Mouse (Mus musculus): Measurements from ENCODE around the gene S100a7a. TPM values are rescaled to one million over a fixed set of nuclear protein-coding genes. Genes with fewer than 3 reads are reported as not detected.

The S100a7a gene
- total RNA-seq (2021) = under 1 TPM in 1 of 2 experiments, not detected in 1; 0.25 TPM
- long read RNA-seq = 0 reads

- DNase-seq (ENCODE audit: low spot score in 2 of 2) = no peak
Observed at GRCm38 (mm10) chr3:90653717-90654116, at the start of gene S100a7a. Gene S100a7a (plus strand): TSS chr3:90654017.

GRCm38 (mm10) chr3:90604416-90604815 lies 49.4 kb upstream of the S100a7a start:
- peak in 1 of 2 experiments; percentile 57 for DNase-seq (ENCODE audit: low spot score in 2 of 2)

- DNase-seq (ENCODE audit: low spot score in 2 of 2) = no peak
Observed at GRCm38 (mm10) chr3:90605049-90605448, 48.8 kb upstream of the S100a7a start.

GRCm38 (mm10) chr3:90605736-90606135 lies 48.1 kb upstream of the S100a7a start:
- no peak for DNase-seq (ENCODE audit: low spot score in 2 of 2)

- no peak for DNase-seq (ENCODE audit: low spot score in 2 of 2)
Observed at GRCm38 (mm10) chr3:90606185-90606584, 47.6 kb upstream of the S100a7a start.

- DNase-seq (ENCODE audit: low spot score in 2 of 2) = no peak
Observed at GRCm38 (mm10) chr3:90607361-90607760, 46.5 kb upstream of the S100a7a start.

- DNase-seq (ENCODE audit: low spot score in 2 of 2) = no peak
Observed at GRCm38 (mm10) chr3:90608223-90608622, 45.6 kb upstream of the S100a7a start, which contains the start of gene S100a5. Gene S100a5 (plus strand): TSS chr3:90608523.

GRCm38 (mm10) chr3:90609102-90609501 lies 44.7 kb upstream of the S100a7a start:
- no peak for DNase-seq (ENCODE audit: low spot score in 2 of 2)

GRCm38 (mm10) chr3:90611494-90611893 lies 42.3 kb upstream of the S100a7a start:
- no peak for DNase-seq (ENCODE audit: low spot score in 2 of 2)

- no peak for DNase-seq (ENCODE audit: low spot score in 2 of 2)
Observed at GRCm38 (mm10) chr3:90612061-90612460, 41.8 kb upstream of the S100a7a start.

- DNase-seq (ENCODE audit: low spot score in 2 of 2) = peak in 1 of 2 experiments; percentile 71
Observed at GRCm38 (mm10) chr3:90612728-90613291, 41.0 kb upstream of the S100a7a start, which contains the start of gene S100a6. Gene S100a6 (plus strand): TSS chr3:90612882.

- no peak for DNase-seq (ENCODE audit: low spot score in 2 of 2)
Observed at GRCm38 (mm10) chr3:90613461-90614147, 40.2 kb upstream of the S100a7a start.

GRCm38 (mm10) chr3:90614148-90614530 lies 39.7 kb upstream of the S100a7a start:
- DNase-seq (ENCODE audit: low spot score in 2 of 2) = no peak

GRCm38 (mm10) chr3:90614611-90615251 lies 39.1 kb upstream of the S100a7a start:
- DNase-seq (ENCODE audit: low spot score in 2 of 2) = no peak

- peak; percentile 62 to 83 for DNase-seq (ENCODE audit: low spot score in 2 of 2)
Observed at GRCm38 (mm10) chr3:90615415-90615814, 38.4 kb upstream of the S100a7a start.

GRCm38 (mm10) chr3:90615911-90616310 lies 37.9 kb upstream of the S100a7a start:
- no peak for DNase-seq (ENCODE audit: low spot score in 2 of 2)

GRCm38 (mm10) chr3:90617586-90617985 lies 36.2 kb upstream of the S100a7a start:
- DNase-seq (ENCODE audit: low spot score in 2 of 2) = no peak

- no peak for DNase-seq (ENCODE audit: low spot score in 2 of 2)
Observed at GRCm38 (mm10) chr3:90621552-90621951, 32.3 kb upstream of the S100a7a start.

GRCm38 (mm10) chr3:90623435-90624071 lies 30.3 kb upstream of the S100a7a start:
- peak in 1 of 2 experiments; percentile 35 for DNase-seq (ENCODE audit: low spot score in 2 of 2)

- DNase-seq (ENCODE audit: low spot score in 2 of 2) = no peak
Observed at GRCm38 (mm10) chr3:90625496-90625895, 28.3 kb upstream of the S100a7a start.

- no peak for DNase-seq (ENCODE audit: low spot score in 2 of 2)
Observed at GRCm38 (mm10) chr3:90626266-90627021, 27.4 kb upstream of the S100a7a start.

Data from layer of hippocampus, adult 18-20 months (tissue).